Mouse (Mus musculus) megakaryocyte, adult 5-6 weeks (primary cell): ENCODE measurements around the gene Fgf5. TPM values are rescaled to one million over a fixed set of nuclear protein-coding genes. Genes with fewer than 3 reads are reported as not detected.

Source experiments
- ATAC-seq: 2 replicates; pipeline ENCODE4 v1.8.0; 2016; ENCODE audit warnings: mild to moderate bottlenecking, inconsistent platforms; ENCODE audit not compliant: poor library complexity, severe bottlenecking
- total RNA-seq, 2 experiments: library from RNA; stranded (forward) in 1 of 2; stranded (reverse) in 1 of 2; fragments of 153-499, 151-499 nt in 1 of 2; fragments of 221-1000, 200-1000 nt in 1 of 2; gene quantifications; 2 replicates each; pipeline versions ENCODE4 v1.2.3 to v1.2.4; 2015 to 2017

Fgf5 gene
- total RNA-seq (2015) (not detected in 2 replicates), total RNA-seq (2017) (not detected in 2 replicates)

DNA sequence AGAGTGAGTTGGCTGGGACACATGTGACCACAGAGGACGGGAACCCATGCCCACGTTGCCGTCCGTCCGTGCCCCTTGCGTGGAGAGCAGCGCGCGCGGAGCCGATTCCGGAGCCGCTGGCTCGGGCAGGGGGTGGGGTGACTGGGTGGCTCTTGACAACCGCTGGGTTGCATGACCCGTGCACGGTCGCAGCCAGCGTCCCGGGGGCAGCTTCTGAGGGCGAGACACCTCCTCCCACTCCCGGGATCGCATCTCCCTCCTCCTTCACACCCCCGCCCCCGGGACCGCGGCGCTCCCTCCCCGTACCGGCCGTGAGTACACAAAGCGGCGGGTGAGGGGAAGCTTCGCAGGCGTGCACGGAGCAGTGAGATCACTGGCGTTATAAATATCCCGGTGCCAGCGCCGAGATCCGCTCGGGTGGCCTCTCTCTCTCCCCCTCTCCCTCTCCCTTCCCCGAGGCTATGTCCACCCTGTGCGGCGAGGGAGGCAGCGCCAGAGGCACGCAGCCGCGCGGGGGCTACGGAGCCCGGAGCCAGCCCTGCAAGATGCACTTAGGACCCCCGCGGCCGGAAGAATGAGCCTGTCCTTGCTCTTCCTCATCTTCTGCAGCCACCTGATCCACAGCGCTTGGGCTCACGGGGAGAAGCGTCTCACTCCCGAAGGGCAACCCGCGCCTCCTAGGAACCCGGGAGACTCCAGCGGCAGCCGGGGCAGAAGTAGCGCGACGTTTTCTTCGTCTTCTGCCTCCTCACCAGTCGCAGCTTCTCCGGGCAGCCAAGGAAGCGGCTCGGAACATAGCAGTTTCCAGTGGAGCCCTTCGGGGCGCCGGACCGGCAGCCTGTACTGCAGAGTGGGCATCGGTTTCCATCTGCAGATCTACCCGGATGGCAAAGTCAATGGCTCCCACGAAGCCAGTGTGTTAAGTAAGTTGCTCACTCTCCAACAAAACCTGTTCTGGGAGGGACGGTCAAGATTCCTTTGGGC is at the start of gene Fgf5:
TSS of gene Fgf5 (plus strand) at position 347 of the 984 bp plus-strand sequence.
- no peak for ATAC-seq

DNA sequence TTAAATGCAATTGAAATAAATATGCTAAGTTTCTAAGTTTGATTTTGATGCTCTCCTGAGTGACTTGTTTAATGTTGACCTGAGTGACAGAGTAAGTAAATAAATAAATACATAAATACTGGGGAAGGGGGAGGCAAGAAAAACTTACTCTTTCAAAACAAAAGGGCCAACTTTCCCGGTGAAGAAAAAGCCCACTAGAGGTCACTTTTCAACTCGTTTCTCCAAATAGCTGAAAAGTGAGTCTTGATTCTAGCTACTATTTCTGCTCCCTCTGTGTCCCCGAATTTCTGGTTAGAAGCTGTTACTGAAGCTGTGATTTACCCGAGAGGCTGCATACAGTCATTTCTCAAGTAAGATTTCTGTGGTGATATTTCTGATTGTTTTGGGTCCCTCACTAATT is 41.5 kb upstream of the Fgf5 start:
- no peak for ATAC-seq

DNA sequence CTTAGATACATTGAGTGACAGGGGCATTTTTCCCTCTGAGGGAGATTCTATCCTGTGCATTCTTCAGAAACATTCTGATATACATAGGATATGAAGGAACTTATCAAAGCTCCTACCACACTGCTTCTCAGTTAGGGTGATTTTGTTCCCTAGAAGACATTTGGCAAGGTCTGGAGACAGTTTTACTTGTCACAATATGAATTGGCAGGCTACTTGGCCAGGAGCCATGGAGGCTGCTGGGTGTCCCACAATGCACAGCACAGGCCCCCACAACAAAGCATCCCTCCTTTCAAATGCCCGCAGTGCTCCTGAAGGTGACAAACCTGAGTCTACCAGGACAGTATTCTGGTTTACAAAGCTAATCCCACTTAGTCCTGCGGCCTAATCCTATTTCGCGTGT is 32.0 kb upstream of the Fgf5 start:
- no peak for ATAC-seq

DNA sequence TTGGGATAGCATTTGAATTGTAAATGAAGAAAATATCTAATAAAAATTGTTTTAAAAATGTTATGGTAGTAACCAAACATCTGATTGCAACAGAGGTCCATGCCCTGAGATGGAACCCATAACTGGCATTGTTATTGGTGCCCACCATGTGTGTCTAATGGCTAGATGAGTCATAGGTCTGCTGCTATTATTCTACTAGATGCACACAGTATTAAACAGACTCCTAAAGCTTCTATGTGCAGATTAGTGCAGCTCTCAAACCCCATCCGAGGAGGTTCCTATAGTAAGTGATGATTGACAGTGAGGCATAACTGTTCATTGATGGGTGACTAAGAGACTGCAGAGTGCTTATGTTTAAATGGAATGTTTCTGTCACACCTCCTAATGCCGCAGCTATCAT is 27.3 kb upstream of the Fgf5 start:
- ATAC-seq = no peak

DNA sequence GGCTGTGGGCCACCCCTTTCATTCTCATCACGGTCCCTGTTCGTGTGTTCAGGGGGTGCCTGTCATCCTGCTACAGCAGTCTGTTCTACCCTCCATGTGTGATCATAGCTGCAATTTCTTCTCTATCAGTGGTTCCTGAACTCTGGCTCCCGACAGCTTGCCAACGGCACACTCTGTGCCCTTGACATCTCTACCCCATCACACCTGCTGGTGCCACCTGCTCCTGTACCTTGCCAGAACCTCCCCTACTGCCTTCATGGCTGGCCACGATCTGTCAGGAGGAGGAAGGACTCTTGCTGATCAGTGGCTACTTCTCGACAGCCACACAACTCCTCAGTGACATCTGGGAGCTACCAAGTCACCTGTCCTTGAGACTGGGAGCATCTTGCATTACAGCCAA is 24.5 kb upstream of the Fgf5 start:
- no peak for ATAC-seq

DNA sequence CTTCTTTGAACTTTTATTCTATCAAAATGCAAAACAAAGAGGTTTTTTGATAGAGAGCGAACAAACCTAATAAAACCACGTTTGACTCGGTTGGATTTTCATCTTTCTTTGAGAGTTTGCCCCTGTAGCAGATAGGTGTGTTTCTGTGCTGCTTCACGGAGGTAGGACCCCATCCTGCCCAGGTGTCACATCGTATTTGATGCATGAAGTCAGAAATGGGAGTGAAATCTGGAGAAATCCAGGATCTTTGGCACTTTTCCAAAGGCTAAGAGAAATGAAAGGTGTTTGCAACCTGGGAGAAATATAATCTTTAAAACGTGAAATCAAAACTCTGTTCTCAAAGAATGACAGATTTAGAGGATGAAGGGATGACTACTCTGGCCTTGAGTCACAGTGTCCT is 15.5 kb upstream of the Fgf5 start:
- no peak for ATAC-seq

DNA sequence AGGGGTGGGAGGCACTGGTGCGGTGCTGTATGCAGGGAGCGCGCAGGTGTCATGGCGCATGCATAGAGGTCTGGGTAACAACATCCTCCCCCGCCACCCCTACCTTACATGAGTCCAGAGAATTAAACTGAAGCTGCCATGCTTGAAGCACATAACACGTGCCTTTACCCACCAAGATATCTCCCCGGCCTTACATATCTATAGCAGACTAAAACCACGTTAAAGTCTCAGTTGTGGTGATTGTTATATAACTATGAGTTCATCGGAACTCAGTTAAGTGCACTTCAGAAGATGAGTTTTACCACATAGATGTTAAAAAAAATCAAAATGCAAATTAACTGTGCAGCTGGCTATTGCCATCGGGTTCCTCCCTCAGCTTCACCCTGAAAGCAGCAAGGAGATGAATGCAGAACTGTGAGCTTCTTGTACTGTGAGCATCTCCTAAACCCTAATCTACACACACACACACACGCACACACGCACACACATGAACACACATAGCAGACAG is 12.6 kb upstream of the Fgf5 start:
- ATAC-seq = no peak

DNA sequence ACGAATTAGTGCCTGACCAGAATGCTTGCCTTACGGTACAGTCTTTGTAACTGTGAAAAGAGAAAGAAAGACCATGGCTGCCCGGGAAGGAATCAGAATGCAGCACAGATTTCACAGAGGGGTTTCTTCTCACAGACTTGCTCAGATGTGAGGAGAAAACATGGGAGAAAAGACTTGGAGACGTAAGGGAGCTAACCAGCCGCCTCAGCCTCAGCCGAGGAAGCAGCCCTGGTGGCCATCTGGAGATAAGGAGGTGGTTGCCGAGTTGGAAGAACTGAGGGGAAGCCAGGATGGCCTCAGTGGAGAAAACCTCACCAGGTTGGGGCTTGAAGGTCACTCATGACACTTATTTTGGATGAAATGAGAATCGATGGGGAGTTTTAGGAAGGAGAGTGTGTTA is 8.7 kb upstream of the Fgf5 start:
- no peak for ATAC-seq

DNA sequence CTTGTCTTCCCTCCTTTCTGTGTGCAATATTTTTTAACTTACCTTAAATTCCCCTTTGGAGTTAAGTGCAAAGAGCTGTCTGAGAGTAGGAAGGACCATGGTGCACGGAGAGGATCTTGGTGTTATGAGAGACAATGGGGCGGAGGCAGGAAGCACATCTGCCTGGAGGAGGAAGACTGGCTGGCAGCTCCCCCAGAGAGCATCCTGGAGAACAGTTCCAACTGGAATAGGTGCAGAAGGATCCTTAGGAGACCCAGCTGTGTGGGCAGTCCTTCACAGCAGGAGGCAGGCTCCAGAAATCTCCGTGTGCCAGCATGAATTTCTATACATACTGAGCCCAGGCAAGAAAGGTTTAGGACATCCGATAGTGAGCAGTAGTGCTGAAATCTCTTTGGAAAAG is 8.0 kb upstream of the Fgf5 start:
- ATAC-seq = no peak

DNA sequence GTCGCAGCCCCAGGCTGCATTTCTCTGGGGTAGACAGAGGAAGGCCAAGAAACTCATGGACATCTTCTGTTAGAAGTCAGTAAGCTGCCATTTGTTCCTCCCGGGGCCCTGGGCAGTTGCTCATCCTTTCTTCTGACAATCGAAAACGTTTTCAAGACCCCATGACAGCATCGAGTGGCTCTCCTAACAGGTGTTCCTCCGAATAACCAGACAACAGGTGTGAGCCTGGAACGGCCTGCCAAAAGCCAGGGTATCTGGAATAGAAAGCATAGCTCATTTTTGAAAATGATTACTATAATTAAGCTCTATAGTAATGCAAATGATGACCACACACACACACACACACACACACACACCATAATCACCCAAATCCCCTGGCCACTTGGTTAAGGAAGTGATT is 7.2 kb upstream of the Fgf5 start:
- no peak for ATAC-seq

DNA sequence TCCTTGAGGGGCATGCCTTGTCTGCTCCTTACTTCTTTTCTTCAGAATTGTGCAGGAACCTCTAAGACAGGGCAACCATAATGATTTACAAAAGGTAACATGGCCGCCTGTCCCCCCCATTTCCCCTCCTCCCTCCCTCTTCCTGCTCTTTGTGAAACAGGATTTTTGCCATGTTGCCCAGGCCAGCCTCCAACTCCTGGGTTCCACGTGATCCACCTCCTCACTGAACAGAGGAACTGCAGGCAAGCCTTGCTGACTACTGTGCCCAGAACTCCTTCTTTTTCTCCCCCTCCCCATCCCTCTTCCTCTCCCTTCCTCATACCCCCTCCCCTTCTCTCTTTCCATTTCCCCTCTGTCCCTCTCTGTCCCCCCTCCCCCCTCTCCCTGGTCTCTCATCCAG is 6.5 kb upstream of the Fgf5 start:
- no peak for ATAC-seq

DNA sequence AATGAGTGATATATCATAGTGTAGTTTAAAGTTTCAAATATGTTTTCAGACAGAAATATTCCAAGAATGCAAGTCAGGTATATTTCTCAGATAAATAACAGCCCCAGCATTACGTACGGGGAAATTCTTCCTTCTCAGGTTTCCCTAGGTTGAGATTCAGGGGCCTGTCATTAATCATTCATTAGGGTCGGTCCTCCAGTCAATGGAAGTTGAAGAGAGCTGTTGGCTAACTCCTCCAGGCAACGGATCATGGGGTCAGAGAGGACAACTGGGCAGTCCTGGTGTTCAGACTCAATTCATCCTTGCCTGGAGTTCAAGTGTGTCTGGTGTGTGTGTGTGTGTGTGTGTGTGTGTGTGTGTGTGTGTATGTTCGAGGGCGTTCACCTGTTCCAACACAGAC is 837 bp upstream of the Fgf5 start:
- ATAC-seq = no peak

DNA sequence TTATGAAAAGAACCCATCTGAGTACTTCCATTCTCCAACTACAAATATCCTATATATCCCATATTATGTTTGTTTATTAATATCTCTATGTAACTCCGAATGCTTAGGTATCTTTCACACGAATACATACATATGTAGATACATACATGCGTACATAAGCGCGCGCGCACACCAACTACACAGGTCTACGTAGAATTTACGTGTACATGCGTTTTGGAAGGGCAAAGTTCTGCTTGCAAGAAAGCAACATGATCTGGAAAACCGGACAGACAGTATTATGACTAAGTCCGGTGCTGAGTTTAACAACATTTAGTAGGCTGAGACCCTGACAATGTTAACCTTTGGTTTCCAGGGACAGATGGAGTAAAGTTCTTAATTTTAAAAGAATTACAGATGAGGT is 1.2 kb downstream of the Fgf5 start:
- no peak for ATAC-seq

DNA sequence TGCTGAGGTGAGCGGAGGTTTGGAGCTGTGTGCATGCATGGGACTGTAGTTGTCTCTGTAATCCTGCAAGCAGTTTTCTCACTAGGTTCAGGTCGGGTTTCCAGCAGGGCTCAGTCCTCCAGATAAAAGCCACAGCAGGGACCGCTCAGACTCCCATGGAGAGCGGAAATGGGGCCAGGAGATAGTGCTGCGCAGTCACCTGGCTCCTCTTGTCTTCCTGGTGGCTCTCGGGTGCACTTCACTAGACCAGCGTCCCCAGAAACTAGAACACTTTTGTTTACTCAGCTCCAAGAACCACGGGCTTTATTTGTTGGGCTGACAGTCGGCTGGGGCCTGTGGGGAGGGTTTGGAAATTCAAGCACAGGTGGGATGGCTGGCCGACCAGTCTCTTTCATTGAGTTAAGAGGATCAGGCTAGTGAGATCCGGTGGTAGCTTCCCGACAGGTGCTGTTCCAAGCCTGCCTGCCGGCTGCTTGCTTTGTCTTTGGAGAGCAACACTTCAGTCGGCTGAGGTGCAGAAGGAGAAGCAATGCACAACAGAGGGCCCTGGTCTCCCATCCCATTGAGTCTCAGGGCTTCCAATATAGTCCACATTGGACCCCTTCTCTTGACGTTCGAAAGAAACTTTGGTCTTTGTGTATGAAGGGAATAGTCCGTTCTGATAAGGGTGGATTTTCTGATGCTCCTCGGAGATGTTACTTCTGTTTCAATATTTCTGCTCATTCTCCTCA is 1.9 kb downstream of the Fgf5 start:
- ATAC-seq = no peak

DNA sequence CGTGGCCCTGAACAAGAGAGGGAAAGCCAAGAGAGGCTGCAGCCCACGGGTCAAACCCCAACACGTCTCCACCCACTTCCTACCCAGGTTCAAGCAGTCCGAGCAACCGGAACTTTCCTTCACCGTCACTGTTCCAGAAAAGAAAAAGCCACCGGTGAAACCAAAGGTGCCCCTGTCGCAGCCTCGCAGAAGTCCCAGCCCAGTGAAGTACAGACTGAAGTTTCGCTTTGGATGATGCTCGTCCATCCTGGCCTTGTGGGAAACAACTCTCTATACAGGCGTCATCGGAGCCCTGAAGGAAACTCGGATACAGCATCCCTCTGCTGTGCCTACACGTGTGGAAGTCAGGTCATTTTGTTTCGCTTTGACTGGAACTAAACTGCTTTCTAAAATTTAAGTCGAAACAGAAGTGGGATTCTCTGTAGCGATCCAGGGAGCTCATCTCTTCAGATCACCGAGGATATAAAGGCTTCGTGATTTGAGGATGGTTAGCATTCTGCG is 21.4 kb downstream of the Fgf5 start:
- no peak for ATAC-seq

DNA sequence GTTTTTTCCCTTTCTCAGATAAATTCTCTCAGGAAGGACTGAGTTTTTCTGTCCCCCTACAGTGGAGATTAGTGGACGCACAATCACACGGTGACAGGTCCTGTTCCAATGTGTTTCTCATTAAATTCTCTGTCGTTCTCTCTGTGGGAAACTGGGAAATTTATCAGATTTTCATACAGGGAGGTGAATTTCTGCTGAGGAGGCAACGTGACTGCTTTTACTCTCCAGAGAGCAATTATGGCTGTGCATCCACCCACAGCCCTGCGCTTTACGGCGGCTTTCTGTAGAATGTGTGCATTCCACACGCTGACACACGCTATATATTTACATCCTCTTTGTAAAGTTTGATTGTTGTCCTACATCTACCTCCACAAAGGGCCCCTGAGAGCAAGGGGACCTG is 28.0 kb downstream of the Fgf5 start:
- no peak for ATAC-seq

DNA sequence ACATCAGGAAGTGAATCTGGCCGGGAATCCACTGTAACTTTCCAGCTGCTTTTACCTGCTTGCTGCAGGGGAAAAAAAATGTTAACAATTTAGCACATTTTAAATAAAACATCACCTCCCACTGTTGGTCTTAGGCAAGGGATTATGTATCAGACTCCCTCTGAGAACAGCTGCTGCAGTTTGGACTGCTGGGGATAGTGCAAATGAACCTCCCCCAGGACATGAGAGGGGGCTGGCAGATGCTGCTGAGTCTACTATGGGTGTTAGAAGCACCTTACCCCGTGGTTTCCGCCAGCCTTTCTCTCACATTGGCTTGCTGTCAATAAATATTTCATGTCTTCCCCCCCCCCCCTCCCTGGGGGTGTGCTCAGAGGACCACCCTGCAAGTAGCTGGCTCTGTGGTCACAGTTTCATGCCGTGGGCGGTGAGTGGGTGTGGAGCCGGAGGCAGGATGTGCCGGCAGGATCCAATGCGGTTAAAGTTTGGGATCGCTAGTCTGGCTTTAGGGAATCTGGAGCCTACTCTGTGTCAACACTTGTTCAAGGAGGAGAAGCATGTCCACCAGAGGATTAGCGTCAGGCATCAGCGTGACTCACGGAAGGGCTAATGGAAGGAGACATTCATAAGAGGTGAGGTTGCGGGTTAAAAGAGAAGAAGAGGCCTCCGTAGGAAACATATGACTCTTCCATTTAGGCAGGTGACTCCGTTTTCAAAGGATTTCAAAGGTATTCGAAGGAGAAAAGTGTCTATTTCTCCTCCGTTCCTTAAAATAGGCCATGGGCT is 29.9 kb downstream of the Fgf5 start:
- ATAC-seq = no peak

DNA sequence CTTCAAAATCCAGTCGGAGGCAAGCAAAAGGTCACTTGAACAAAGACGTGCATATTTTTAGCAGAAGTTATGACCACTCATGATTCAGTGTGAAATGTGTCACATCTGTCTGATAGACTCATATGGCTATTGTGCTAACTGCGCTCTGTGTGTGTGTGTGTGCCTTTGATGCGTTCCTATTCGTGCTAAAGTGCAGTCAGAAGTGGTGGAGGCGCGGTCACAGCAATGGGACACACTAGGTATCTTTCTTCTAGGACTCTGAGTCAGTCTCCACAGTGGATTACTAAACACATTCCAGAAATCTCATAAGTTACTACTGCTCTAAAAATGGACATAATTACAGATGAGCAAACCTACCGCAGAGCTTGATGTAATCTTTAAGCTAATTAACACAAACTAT is 36.7 kb downstream of the Fgf5 start:
- no peak for ATAC-seq

DNA sequence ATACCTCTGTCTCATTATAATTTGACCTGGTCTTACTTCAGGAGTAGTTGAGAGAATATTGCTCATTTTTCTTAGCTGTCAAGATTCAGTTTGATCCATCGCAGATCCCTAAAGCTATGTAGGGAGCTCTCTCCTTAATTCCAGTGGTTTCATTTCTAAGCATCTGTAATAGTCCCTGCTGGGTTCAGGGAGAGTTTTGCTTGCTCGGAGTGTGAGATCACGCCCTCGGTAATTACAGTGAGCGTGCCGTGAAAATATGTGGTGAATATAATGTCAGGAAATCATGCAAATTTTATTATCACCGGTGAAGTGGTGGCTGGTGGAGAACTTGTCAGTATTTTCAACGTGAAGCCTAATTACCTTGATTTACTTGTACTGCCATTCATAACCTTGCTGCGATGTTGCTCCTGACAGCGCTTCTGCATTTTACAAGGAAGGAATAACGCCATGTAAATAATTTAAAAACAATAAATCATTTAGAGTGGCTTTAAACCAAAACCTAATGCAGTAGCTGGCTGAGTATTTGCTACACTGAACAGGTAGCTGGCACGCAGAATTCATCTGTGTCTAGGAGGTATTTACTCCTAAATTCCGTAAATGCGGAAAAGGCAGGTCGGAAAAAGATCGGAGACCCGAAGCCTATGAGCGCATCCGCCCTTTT is 38.5 kb downstream of the Fgf5 start:
- no peak for ATAC-seq

DNA sequence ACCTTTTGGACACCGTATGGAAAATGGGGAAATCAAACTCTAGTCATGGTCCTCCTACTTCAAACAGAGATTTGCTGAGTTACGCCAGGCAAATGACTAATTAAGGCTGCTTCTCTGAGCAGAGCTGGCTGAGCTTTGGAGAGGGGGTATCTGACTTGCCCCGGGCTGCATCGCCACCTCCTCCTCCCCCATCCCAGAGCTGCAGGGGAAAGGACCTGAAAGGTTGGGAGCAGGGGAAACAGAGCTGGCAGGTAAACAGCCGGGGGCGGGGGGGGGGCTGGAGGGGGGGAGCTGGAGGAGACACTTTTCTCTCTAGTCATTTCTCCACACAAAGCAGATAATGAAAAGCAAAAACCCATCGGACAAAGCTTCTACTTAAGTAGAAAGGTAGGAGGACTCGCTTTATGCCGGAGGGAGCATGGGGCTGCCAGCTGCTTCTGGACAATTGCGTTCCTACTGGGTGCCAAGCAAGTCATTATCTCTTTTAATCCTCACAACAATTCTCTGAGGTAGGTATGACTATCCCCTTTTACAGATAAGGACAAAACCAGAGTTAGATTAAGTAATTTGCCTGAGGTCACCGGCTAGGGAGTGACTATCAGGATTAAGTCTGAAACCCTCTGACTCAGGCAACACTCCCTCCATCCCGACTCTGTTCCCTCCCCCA is 39.2 kb downstream of the Fgf5 start:
- no peak for ATAC-seq
